Mouse (Mus musculus) forebrain, embryonic 13.5 days (tissue): ENCODE results near the gene Macrod1. TPM values are rescaled to one million over a fixed set of nuclear protein-coding genes. Genes with fewer than 3 reads are reported as not detected.

Experiments used
- ATAC-seq: fragments of 200-750 bp; cut with Nextera tagmentation; 2 replicates; pipeline ENCODE4 v1.8.0; 2017
- H3K27ac ChIP-seq: fragments of 300-500 bp; sonication (generic); 2 replicates; pipeline ENCODE4 v1.5.1; 2015; ENCODE audit warnings: inconsistent platforms, mild to moderate bottlenecking, moderate library complexity
- H3K27me3 ChIP-seq: fragments of 300-500 bp; sonication (generic); 2 replicates; pipeline ENCODE4 v1.6.1; 2015; ENCODE audit warnings: mild to moderate bottlenecking, inconsistent platforms
- H3K36me3 ChIP-seq: fragments of 300-500 bp; sonication (generic); 2 replicates; pipeline ENCODE4 v1.6.1; 2015; ENCODE audit warnings: mild to moderate bottlenecking, inconsistent platforms; ENCODE audit not compliant: poor library complexity, severe bottlenecking
- H3K4me1 ChIP-seq: fragments of 300-500 bp; sonication (generic); 2 replicates; pipeline ENCODE4 v1.6.1; 2015; ENCODE audit warnings: inconsistent platforms
- H3K4me2 ChIP-seq: fragments of 300-500 bp; sonication (generic); 2 replicates; pipeline ENCODE4 v1.6.1; 2015; ENCODE audit warnings: inconsistent platforms, mild to moderate bottlenecking, moderate library complexity
- H3K4me3 ChIP-seq: fragments of 300-500 bp; sonication (generic); 2 replicates; pipeline ENCODE4 v1.5.1; 2015; ENCODE audit warnings: mild to moderate bottlenecking, inconsistent platforms
- H3K9ac ChIP-seq: fragments of 300-500 bp; sonication (generic); 2 replicates; pipeline ENCODE4 v1.6.1; 2015; ENCODE audit warnings: mild to moderate bottlenecking, inconsistent platforms
- H3K9me3 ChIP-seq: fragments of 300-500 bp; sonication (generic); replicated peaks from 2 replicates; pipeline ENCODE4 v1.6.1; 2016; ENCODE audit warnings: inconsistent platforms
- WGBS: fragments of 180-500 bp; shearing (Covaris S2); methylation state at CpG from one replicate; pipeline ENCODE4 v1.1.7; 2015; 5-methylcytosine and 5-hydroxymethylcytosine counted together
- polyA plus RNA-seq: library from polyadenylated mRNA; unstranded; fragments of >200 nt; fragmentation: Nextera tagmentation; extraction: Ambion mirVana; gene quantifications from 2 replicates; pipeline ENCODE4 v1.2.1, GENCODE M21; 2015

Gene Macrod1
- polyA plus RNA-seq, 1 experiment from 2014 or later = 4.4 TPM

DNA sequence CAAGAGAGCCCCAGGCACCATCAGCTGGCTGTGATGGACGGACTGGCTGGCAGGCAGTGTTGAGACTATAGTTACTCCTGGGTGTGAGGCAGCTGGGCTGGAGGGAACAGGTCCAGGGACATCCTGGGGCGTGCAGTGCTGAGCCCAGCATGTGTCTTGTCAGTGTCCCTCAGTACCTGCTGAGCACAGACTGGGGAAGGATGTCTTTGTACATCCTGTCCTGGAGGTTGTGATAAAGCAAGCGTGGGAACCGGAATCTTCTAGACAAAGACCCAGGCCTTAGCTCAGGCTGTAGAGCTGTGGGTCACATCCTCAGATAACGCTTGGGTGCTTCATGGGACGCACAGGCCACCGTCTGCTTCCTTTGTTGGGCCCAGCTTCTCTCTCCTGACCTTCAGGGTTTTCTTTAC, 33.2 kb downstream of the Macrod1 start:
- Histone ChIP-seq H3K27me3 (0 out of 2 replicates have a peak, but pooled peaks cover 3% of the 10 kb centered on the region), H3K27ac (peak overlapping the region; percentile 93), H3K4me3 (no peak overlapping the region), H3K9me3 (no peaks in the 10 kb centered on the region), H3K36me3 (peaks cover under 1% of the 10 kb centered on the region; the same call in 1 of the 2 replicates), H3K9ac (peak overlapping the region; percentile 14; the same call in 1 of the 2 replicates), H3K4me1 (peaks cover 74% of the 10 kb centered on the region), H3K4me2 (no peak overlapping the region)
- ATAC-seq = no peak
- WGBS = 40% methylated on average over 7 of the region's 7 CpGs

DNA sequence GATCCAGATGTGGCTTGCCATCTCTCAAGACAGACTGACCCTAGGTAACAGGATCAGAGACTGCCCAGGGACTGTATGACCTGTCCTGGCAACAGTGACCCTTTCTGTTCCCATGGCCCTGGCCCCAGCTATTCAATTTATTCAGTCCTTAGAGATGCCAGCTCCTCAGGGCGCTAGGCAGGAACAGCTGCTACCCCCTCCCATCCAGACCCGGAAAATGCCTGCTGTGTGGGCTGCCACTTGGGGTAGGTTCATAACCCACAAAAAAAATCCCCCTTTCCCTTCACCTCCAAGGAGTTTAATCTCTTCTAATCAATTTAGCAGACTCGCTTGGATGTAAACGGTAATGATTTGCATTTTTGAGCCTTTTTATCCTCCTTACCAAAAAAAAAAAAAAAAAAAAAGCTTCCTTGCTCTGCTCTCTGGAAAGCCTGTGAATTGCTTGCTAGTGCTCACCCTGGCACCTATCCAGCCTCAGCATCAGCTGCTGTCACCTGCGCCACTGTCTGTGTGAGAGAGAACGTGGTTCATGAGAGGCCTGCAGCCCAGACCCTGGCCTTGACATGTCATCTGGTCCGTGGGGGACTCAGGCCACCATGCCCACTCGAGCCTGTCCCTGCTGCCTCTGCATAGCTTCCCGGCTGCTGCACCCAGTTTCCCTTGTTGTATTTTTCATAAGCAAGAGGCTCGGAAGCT, 33.9 kb downstream of the Macrod1 start:
- Histone ChIP-seq H3K4me1 (peaks cover 67% of the 10 kb centered on the region), H3K36me3 (peaks cover 7% of the 10 kb centered on the region; the same call in 1 of the 2 replicates), H3K27ac (peak overlapping the region; percentile 93), H3K9ac (peak overlapping the region; percentile 14; the same call in 1 of the 2 replicates), H3K4me3 (no peak overlapping the region), H3K9me3 (no peaks in the 10 kb centered on the region), H3K4me2 (peak overlapping the region; percentile 6; the same call in 1 of the 2 replicates), H3K27me3 (0 out of 2 replicates have a peak, but pooled peaks cover 3% of the 10 kb centered on the region)
- ATAC-seq = peak; percentile 60
- WGBS = 7% methylated on average over 10 of the region's 10 CpGs

DNA sequence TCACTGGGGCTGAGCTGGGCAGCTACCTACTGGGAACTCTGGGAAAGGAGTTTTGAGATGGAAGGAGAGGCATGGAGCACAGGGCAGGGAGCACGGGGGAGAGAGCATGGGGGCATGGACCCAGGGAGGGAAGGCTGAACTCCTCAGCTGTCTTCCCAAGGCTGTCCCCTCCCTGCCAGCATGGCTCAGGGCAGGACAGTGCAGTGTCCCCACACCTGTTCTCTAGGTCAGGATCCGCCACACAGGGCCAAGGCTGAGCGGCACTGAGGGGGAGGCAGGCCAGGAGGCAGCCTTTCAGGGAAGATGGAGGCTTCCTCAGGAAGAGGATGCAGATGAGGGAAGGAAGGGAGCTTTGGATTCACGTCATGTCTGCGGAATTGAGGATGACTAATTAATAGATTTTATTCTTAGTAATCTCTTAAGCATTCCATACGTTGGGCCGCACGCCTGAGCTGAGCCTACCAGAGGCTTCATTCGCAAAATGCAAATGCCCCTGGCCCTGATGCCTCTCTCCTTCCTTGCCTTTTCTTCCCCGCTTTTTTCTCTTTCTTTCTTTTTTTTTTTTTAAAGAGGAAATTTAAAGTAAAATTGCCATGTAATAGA, 34.9 kb downstream of the Macrod1 start:
- Histone ChIP-seq H3K4me1 (peaks cover 71% of the 10 kb centered on the region), H3K27ac (peak overlapping the region; percentile 93), H3K4me2 (no peak overlapping the region), H3K9me3 (no peaks in the 10 kb centered on the region), H3K36me3 (peaks cover 14% of the 10 kb centered on the region; the same call in 1 of the 2 replicates), H3K4me3 (no peak overlapping the region), H3K9ac (peak overlapping the region; percentile 1; the same call in 1 of the 2 replicates), H3K27me3 (0 out of 2 replicates have a peak, but pooled peaks cover 4% of the 10 kb centered on the region)
- ATAC-seq = peak; percentile 9; the same call in 1 of the 2 replicates
- WGBS = 31% methylated on average over 10 of the region's 10 CpGs

DNA sequence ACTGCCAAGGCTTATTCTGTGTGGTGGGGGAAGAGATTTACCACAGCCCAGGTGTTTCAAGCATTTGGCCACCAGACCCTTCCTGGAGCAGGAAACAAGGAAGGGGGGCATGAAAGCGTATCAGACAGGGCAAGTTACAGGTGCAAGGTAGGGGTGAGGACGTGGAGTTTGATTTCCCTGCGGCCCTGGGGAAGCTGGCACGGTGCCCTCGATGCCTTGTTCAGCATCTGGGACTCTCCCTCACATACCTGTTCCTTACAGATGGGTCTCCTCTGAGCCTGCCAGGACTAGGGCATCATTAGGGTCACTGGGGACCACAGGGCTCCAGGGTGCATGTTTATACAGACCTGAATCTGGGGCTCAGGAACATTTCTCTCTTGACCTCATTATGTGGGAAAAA, 36.1 kb downstream of the Macrod1 start:
- no peak for ATAC-seq
- Histone ChIP-seq H3K36me3 (peaks cover 14% of the 10 kb centered on the region; the same call in 1 of the 2 replicates), H3K27ac (peak overlapping the region; percentile 93; the same call in 1 of the 2 replicates), H3K9ac (peak overlapping the region; percentile 26; the same call in 1 of the 2 replicates), H3K27me3 (peaks cover 8% of the 10 kb centered on the region; the same call in 1 of the 2 replicates), H3K4me1 (peaks cover 64% of the 10 kb centered on the region), H3K9me3 (no peaks in the 10 kb centered on the region), H3K4me2 (no peak overlapping the region), H3K4me3 (no peak overlapping the region)
- WGBS = 74% methylated on average over 5 of the region's 5 CpGs

DNA sequence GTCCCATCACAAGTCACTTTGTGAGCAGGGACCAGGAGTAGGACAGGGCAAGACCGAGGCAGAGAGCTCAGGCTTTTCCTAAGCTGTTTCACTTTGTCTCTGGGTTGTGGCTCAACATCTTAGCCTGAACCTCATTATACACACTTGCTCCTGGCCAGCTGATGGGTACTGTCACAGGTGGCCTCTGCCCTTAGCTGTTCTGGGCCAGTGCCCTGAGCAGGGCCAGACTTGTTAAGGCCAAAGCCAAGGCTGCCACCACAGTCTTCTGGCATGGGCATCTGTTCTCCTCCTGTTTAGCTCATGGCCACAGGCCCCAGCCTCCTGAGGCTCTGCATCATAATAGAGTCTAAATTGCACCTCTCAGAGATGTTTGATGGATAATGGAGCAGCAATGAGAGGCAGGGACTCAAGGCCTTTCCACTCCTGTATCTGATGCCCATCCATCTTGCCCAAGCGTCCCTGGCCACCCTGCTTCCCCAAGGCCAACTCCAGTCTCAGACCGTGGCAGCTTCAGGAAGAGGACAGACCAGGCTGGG, 43.1 kb downstream of the Macrod1 start:
- no peaks in the 10 kb centered on the region for H3K9me3 ChIP-seq

DNA sequence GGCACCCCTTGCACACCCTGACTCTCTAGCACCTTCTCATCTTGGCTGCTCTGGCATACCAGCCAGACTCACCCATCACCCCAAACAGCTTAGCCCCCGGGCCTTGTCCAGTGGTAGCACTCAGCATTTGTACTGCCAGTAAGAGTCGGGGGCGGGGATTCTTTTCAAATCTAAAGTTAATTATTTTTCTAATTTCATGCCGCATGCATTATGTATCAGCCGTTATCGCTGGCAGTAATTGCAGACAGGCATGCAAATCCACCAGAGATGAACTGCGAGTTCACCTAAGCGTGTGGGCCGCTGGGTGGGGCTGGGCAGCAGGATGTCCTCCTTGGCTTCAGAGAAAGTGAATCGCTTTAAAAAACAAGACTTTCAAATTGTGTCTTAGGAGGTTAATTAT, 45.4 kb downstream of the Macrod1 start:
- H3K9ac ChIP-seq = no peak overlapping the region
- peaks cover 52% of the 10 kb centered on the region for H3K4me1 ChIP-seq
- H3K4me2 ChIP-seq = no peak overlapping the region
- 65% methylated on average over 10 of the region's 10 CpGs for WGBS
- no peaks in the 10 kb centered on the region for H3K36me3 ChIP-seq
- H3K27ac ChIP-seq = no peak overlapping the region
- H3K4me3 ChIP-seq = no peak overlapping the region
- H3K27me3 ChIP-seq = peaks cover under 1% of the 10 kb centered on the region; the same call in 1 of the 2 replicates
- no peaks in the 10 kb centered on the region for H3K9me3 ChIP-seq
- no peak for ATAC-seq

More for the DNA sequence above, 43.1 kb downstream of the Macrod1 start:
- no peak overlapping the region for H3K9ac ChIP-seq
- no peak overlapping the region for H3K27ac ChIP-seq
- peaks cover 14% of the 10 kb centered on the region; the same call in 1 of the 2 replicates for H3K36me3 ChIP-seq
- no peak for ATAC-seq
- no peak overlapping the region for H3K4me3 ChIP-seq
- H3K4me2 ChIP-seq = no peak overlapping the region
- peaks cover 6% of the 10 kb centered on the region; the same call in 1 of the 2 replicates for H3K27me3 ChIP-seq
- 87% methylated on average over 3 of the region's 3 CpGs for WGBS
- peaks cover 44% of the 10 kb centered on the region for H3K4me1 ChIP-seq

DNA sequence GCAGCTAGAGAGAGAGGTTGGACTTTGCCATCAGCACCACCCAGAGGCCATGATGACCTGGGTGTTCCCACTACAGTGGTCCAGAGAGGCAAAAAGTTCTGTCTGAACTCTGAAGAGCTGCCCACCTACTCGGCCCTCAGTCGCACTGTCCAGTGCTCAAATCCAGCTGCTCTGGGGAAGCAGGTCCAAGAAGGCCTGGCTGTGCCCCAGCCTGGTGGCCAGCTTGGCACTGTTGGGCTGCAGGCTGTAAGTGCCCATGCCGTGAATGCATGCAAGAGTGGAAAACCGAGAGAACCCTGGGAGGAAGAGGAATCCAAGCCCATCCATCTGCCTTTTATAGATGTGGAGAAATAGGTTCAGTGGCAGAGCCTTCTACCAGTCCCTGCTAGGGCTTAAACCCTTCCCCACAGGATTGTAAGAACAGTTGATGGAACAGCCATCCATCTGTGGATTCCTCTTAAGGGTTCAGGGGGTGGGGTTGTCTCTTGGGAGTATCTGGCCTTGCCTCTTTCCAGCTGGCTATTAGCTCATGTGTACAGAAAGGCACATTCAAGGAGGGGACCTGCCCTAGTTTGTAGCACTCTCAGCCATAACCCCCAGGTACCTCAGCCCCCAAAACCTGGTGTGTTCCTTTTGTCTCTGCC, 46.9 kb downstream of the Macrod1 start:
- 62% methylated on average over 4 of the region's 4 CpGs for WGBS
- peak overlapping the region; percentile 10; the same call in 1 of the 2 replicates for H3K9ac ChIP-seq
- no peaks in the 10 kb centered on the region for H3K27me3 ChIP-seq
- peak overlapping the region; percentile 44 for H3K27ac ChIP-seq
- no peaks in the 10 kb centered on the region for H3K36me3 ChIP-seq
- peak overlapping the region; percentile 26 for H3K4me2 ChIP-seq
- no peaks in the 10 kb centered on the region for H3K9me3 ChIP-seq
- no peak overlapping the region for H3K4me3 ChIP-seq
- peaks cover 61% of the 10 kb centered on the region for H3K4me1 ChIP-seq
- ATAC-seq = no peak

DNA sequence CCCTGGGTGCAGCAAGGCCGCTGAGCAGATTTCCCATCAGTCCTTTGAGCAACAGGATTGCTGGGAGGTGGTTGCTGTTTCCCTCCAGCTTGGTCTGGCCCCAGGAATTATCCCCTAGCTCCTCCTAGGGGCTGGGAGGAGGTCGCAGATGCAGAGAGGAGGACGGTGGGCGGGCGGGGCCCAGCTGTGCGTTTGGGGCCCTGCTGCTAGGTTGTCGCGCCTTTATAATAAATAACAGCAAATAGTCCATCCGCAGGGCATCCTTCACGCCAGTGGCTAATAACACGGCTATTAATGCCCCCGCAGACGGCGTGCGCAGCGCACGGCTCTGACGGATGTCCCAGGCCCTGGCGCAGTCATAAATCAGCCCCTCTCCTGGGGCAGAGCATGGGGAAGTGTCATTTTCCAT, 47.4 kb downstream of the Macrod1 start:
- peak overlapping the region; percentile 26 for H3K4me2 ChIP-seq
- no peak overlapping the region for H3K4me3 ChIP-seq
- no peaks in the 10 kb centered on the region for H3K9me3 ChIP-seq
- WGBS = 18% methylated on average over 19 of the region's 19 CpGs
- no peaks in the 10 kb centered on the region for H3K36me3 ChIP-seq
- no peak for ATAC-seq
- H3K27me3 ChIP-seq = no peaks in the 10 kb centered on the region
- H3K27ac ChIP-seq = peak overlapping the region; percentile 44
- H3K9ac ChIP-seq = 0 out of 2 replicates have a peak overlapping the region, but pooled peaks have one; percentile 10
- H3K4me1 ChIP-seq = peaks cover 67% of the 10 kb centered on the region

DNA sequence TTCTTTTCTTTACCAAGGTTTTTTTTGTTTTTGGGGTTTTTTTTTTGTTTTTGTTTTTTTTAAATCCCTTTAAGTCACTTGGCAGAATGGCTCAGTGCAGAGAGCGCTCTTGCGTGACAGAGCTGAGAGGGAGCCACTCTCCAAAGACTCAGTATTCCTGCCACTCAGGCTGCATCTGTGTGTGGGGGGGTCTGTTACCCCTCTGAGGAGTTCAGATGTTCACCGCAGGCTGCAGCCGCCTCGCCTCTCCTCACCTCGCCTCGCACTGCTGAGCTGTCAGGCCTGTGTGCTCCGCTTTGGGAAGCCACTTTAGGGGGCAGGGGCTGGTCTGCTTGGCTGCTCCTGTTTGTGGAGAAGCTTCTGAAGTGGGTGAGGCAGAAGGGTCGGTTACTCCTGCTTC, 48.9 kb downstream of the Macrod1 start, which contains the start of gene Flrt1:
TSS of gene Flrt1 (minus strand) at position 186 of the 400 bp plus-strand sequence.
- peaks cover 78% of the 10 kb centered on the region for H3K4me1 ChIP-seq
- peak within 1 kb of the TSS; percentile 22; the same call in 1 of the 2 replicates for H3K9ac ChIP-seq

DNA sequence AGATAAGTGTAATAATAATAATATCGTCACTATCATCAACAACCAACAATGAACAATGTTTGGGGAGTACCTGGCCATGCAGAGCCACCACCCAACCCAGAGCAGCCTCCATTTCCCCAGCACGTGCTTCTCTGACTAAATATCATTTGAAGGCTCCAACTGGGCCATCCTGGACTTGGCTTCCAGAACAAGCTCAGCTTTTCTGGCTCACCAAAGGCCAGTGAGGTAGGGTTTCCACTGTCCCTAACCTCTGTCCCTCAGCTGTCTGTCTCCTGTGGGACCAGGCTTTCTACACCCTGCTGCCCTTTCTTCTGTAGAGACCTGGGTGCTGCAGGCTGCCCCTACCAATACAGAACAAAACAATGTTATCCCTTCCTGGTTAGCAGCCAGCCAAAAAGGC, 50.0 kb downstream of the Macrod1 start:
- H3K9me3 ChIP-seq = no peaks in the 10 kb centered on the region
- H3K9ac ChIP-seq = 0 out of 2 replicates have a peak overlapping the region, but pooled peaks have one; percentile 2
- no peaks in the 10 kb centered on the region for H3K36me3 ChIP-seq
- 89% methylated on average over 2 of the region's 2 CpGs for WGBS
- no peaks in the 10 kb centered on the region for H3K27me3 ChIP-seq
- H3K27ac ChIP-seq = no peak overlapping the region
- no peak for ATAC-seq
- H3K4me2 ChIP-seq = no peak overlapping the region
- no peak overlapping the region for H3K4me3 ChIP-seq
- H3K4me1 ChIP-seq = peaks cover 85% of the 10 kb centered on the region

More for the DNA sequence above, 48.9 kb downstream of the Macrod1 start, which contains the start of gene Flrt1:
- H3K4me2 ChIP-seq = no peak within 1 kb of the TSS
- no peaks in the 10 kb centered on the region for H3K27me3 ChIP-seq
- ATAC-seq = no peak
- no peaks in the 10 kb centered on the region for H3K36me3 ChIP-seq
- H3K27ac ChIP-seq = peak within 1 kb of the TSS; percentile 10; the same call in 1 of the 2 replicates
- H3K9me3 ChIP-seq = no peaks in the 10 kb centered on the region
- 26% methylated on average over 9 of the region's 9 CpGs for WGBS
- no peak within 1 kb of the TSS for H3K4me3 ChIP-seq

DNA sequence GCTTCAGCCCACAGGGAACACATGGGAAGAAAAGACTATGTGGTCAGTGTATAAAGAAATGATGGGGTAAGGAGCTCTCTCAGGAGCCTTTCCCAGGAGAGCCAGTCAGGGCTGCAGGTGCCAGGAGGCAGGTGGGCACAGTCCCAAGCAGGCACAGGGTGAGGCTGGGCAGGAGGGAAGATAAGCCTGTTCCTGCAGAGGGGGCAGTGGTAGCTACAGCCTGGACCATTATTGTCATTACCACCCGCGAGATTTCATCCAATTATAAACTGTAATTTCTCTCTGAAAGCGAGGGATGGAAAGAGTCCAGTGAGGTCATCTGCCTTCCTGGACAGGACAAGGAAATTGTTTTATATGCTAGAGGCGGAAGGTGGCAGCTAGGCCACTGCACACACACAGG, 50.6 kb downstream of the Macrod1 start:
- Histone ChIP-seq H3K27me3 (no peaks in the 10 kb centered on the region), H3K4me1 (peaks cover 83% of the 10 kb centered on the region), H3K4me3 (no peak overlapping the region), H3K4me2 (no peak overlapping the region), H3K9ac (0 out of 2 replicates have a peak overlapping the region, but pooled peaks have one; percentile 2), H3K9me3 (no peaks in the 10 kb centered on the region), H3K36me3 (no peaks in the 10 kb centered on the region), H3K27ac (no peak overlapping the region)
- 83% methylated on average over 4 of the region's 4 CpGs for WGBS
- no peak for ATAC-seq
